Mouse (Mus musculus) lung, embryonic 14.5 days (tissue): ENCODE data around the gene Col6a4. TPM values are rescaled to one million over a fixed set of nuclear protein-coding genes. Genes with fewer than 3 reads are reported as not detected.

Experiments
- ATAC-seq: fragments of 200-750 bp; cut with Nextera tagmentation; 2 replicates; pipeline ENCODE4 v1.8.0; 2017; ENCODE audit warnings: mild to moderate bottlenecking, moderate TSS enrichment, moderate library complexity; ENCODE audit not compliant: insufficient read depth
- DNase-seq: peaks from one replicate; pipeline ENCODE4 v3.0.0-alpha.2; 2015
- H3K27ac ChIP-seq: fragments of 300-500 bp; sonication (generic); 2 replicates; pipeline ENCODE4 v1.5.1; 2014; ENCODE audit warnings: low read depth, mild to moderate bottlenecking, moderate library complexity
- H3K27me3 ChIP-seq: fragments of 300-500 bp; sonication (generic); 2 replicates; pipeline ENCODE4 v1.6.1; 2014; ENCODE audit warnings: low read length, control low read depth; ENCODE audit not compliant: insufficient read depth
- H3K36me3 ChIP-seq: fragments of 300-500 bp; sonication (generic); 2 replicates; pipeline ENCODE4 v1.6.1; 2014; ENCODE audit warnings: control low read depth; ENCODE audit not compliant: insufficient read depth
- H3K4me1 ChIP-seq: fragments of 300-500 bp; sonication (generic); 2 replicates; pipeline ENCODE4 v1.6.1; 2014; ENCODE audit warnings: antibody characterized with exemption, control low read depth; ENCODE audit not compliant: insufficient read depth
- H3K4me2 ChIP-seq: fragments of 300-500 bp; sonication (generic); 2 replicates; pipeline ENCODE4 v1.6.1; 2014; ENCODE audit warnings: mild to moderate bottlenecking
- H3K4me3 ChIP-seq: fragments of 300-500 bp; sonication (generic); 2 replicates; pipeline ENCODE4 v1.5.1; 2014; ENCODE audit warnings: low read depth, low read length
- H3K9ac ChIP-seq: fragments of 300-500 bp; sonication (generic); 2 replicates; pipeline ENCODE4 v1.6.1; 2014
- H3K9me3 ChIP-seq: fragments of 300-500 bp; sonication (generic); 2 replicates; pipeline ENCODE4 v1.6.1; 2016; ENCODE audit warnings: low read depth, low read length, control low read depth
- CTCF ChIP-seq: IDR thresholded peaks from 2 replicates; pipeline ENCODE4 v1.5.1; 2016; ENCODE audit warnings: antibody characterized with exemption, low read depth
- WGBS: fragments of 180-500 bp; shearing (Covaris S2); extraction: QIAGEN DNeasy Blood & Tissue Kit; methylation state at CpG from one replicate; pipeline ENCODE4 v1.1.7; 2014; 5-methylcytosine and 5-hydroxymethylcytosine counted together
- polyA plus RNA-seq: library from polyadenylated mRNA; unstranded; fragments of >200 nt; fragmentation: Nextera tagmentation; extraction: Ambion mirVana; gene quantifications from 2 replicates; pipeline ENCODE4 v1.2.1, GENCODE M21; 2014

The Col6a4 gene
- polyA plus RNA-seq, 1 experiment from 2014 or later, result 0.95 TPM

GRCm38 (mm10) chr9:105984931-105985519 is 111.6 kb downstream of the Col6a4 start:
- H3K27me3 ChIP-seq, result no peaks in the 10 kb centered on the region
- no peaks in the 10 kb centered on the region for H3K4me1 ChIP-seq
- TF ChIP-seq CTCF, result no peak
- no peaks in the 10 kb centered on the region for H3K9me3 ChIP-seq
- ATAC-seq, result no peak
- H3K4me2 ChIP-seq, result no peak overlapping the region
- WGBS, result 43% methylated on average over 10 of the region's 10 CpGs
- no peak for DNase-seq
- no peak overlapping the region for H3K9ac ChIP-seq
- no peak overlapping the region for H3K27ac ChIP-seq
- no peak overlapping the region for H3K4me3 ChIP-seq
- no peaks in the 10 kb centered on the region for H3K36me3 ChIP-seq

- no peak for TF ChIP-seq CTCF
- Histone ChIP-seq H3K4me2 (no peak overlapping the region), H3K27me3 (no peaks in the 10 kb centered on the region), H3K27ac (no peak overlapping the region), H3K4me1 (no peaks in the 10 kb centered on the region), H3K9me3 (no peaks in the 10 kb centered on the region), H3K36me3 (no peaks in the 10 kb centered on the region), H3K9ac (no peak overlapping the region), H3K4me3 (no peak overlapping the region)
- ATAC-seq, result peak; percentile 21; the same call in 1 of the 2 replicates
- WGBS, result 66% methylated on average over 8 of the region's 8 CpGs
- peak; percentile 32 for DNase-seq
These were observed 118.1 kb downstream of the Col6a4 start for GRCm38 (mm10) chr9:105978479-105978878.

DNA sequence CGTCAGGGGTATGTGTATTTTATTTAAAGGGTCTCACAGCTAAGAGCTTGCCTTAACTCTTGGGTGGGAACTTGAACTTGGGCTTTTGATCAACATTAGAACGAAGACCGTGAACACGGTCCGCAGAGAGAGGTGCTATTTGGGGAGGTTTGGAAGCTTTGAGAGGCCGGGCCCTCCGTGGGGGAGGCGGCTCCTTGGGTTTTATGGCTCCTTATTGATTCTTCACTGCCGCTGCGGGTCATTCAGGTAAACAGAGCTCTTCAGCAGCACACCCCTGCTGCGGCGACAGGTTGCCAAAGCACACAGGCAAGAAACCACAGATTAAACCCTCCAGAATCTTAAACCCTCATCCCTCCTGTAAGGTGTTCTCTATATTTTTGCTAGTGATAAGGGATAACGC is 119.7 kb downstream of the Col6a4 start:
- Histone ChIP-seq H3K27ac (no peak overlapping the region), H3K9ac (no peak overlapping the region), H3K27me3 (no peaks in the 10 kb centered on the region), H3K9me3 (no peaks in the 10 kb centered on the region), H3K36me3 (no peaks in the 10 kb centered on the region), H3K4me2 (peak overlapping the region; percentile 16; the same call in 1 of the 2 replicates), H3K4me1 (no peaks in the 10 kb centered on the region), H3K4me3 (no peak overlapping the region)
- no peak for TF ChIP-seq CTCF
- 24% methylated on average over 13 of the region's 13 CpGs for WGBS
- ATAC-seq, result no peak
- DNase-seq, result no peak

DNA sequence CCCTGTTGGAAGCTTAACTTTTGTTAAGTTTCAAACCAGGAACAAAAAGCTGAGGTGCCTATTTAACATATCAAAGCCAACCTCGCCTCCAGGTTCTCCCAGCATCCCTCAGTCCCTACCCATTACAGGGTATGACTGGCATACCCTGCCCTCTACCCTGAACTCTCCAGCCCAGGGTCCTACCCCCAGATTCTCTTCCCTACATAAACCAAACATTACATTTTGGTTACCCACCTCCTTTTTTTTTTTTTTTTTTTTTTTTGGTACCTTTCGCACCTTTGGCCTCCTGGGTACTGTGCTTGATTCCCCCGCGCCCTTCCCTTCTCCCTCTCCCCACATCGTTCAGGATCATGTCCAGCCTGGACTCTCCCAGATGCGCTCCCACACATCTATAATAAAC is 120.3 kb downstream of the Col6a4 start:
- Histone ChIP-seq H3K27ac (no peak overlapping the region), H3K9me3 (no peaks in the 10 kb centered on the region), H3K4me2 (no peak overlapping the region), H3K4me1 (no peaks in the 10 kb centered on the region), H3K9ac (no peak overlapping the region), H3K36me3 (no peaks in the 10 kb centered on the region), H3K4me3 (no peak overlapping the region), H3K27me3 (no peaks in the 10 kb centered on the region)
- TF ChIP-seq CTCF, result no peak
- ATAC-seq (no peak), DNase-seq (no peak)
- WGBS, result 44% methylated on average over 6 of the region's 6 CpGs

DNA sequence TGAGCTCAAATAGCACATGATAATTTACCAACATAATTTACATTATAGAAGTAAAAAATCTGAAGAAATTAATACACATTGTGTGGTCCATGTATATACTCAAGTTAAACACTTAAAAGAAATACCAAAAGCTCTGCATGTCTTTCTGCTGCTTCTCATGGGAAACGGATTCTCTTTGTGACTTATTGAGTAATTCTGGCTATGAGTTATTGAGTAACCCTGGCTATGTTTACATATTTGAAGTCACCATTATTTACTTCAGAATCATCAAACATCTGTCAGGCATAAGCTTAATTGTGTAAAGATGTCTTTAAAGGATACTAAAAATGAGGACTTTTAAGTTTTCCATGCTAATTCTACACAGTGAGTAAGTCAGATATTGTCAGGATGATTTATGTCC is 122.8 kb downstream of the Col6a4 start:
- Histone ChIP-seq H3K4me3 (no peak overlapping the region), H3K9ac (no peak overlapping the region), H3K27me3 (no peaks in the 10 kb centered on the region), H3K36me3 (no peaks in the 10 kb centered on the region), H3K4me1 (no peaks in the 10 kb centered on the region), H3K4me2 (no peak overlapping the region), H3K9me3 (no peaks in the 10 kb centered on the region), H3K27ac (no peak overlapping the region)
- peak; percentile 55; the same call in 1 of the 2 replicates for ATAC-seq
- DNase-seq, result peak; percentile 53
- TF ChIP-seq CTCF, result no peak
- 31% methylated on average over 1 of the region's 1 CpGs for WGBS

DNA sequence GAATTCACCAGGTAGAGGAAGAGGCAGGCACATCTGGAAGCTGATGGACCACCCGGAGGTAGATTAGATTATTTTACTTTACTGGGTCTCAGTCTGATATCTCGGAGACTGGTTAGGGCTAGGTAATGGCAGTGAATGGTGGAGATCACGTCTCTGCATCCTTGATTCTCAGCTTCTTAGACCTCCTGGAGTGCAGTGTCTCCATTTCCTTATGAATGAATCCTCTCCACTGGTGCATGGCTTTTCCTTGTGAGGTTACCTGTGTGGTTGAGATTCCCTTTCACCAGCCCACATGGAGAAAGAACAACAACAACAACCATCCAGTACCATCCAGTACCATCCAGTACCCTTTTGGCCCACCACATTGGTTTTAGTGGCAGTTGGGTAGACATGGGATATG is 124.6 kb downstream of the Col6a4 start:
- Histone ChIP-seq H3K27ac (no peak overlapping the region), H3K27me3 (no peaks in the 10 kb centered on the region), H3K9me3 (no peaks in the 10 kb centered on the region), H3K4me2 (no peak overlapping the region), H3K36me3 (no peaks in the 10 kb centered on the region), H3K4me1 (no peaks in the 10 kb centered on the region), H3K4me3 (no peak overlapping the region), H3K9ac (no peak overlapping the region)
- TF ChIP-seq CTCF, result no peak
- no peak for DNase-seq
- 89% methylated on average over 3 of the region's 3 CpGs for WGBS
- ATAC-seq, result no peak

GRCm38 (mm10) chr9:105971351-105971894 is 125.2 kb downstream of the Col6a4 start:
- no peak for DNase-seq
- Histone ChIP-seq H3K9ac (no peak overlapping the region), H3K27me3 (no peaks in the 10 kb centered on the region), H3K9me3 (no peaks in the 10 kb centered on the region), H3K36me3 (no peaks in the 10 kb centered on the region), H3K4me2 (no peak overlapping the region), H3K4me3 (no peak overlapping the region), H3K27ac (no peak overlapping the region), H3K4me1 (no peaks in the 10 kb centered on the region)
- no peak for TF ChIP-seq CTCF
- peak; percentile 27; the same call in 1 of the 2 replicates for ATAC-seq
- 85% methylated on average over 14 of the region's 14 CpGs for WGBS
